Mouse (Mus musculus): Measurements from ENCODE around the gene Trip13. TPM values are rescaled to one million over a fixed set of nuclear protein-coding genes. Genes with fewer than 3 reads are reported as not detected.
A peak's percentile ranks its signal among the peaks of the same experiment; 100 is the strongest.

Gene Trip13
- total and polyA plus RNA-seq, 2 experiments from 2014 or later, result 2.5 to 9.5 TPM

DNA sequence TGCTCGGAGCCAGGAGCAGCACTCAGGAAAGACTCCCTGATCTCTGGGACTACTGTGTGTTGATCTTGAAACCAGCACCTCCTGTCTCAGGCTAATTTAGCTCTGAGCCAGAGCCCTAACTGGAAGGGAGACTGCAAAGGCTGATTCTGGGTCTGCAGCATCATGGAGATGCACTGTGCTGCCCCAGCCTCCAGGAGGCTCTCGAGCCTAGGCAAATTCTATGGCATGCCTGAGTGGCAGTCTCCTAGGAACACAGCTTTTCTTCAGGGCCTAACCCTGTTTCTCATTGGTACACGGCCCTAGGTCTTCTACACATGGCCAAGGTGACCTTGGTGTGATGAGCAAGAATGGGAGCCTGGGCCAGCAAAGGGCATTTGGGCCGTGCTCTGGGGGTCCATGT lies 23.6 kb upstream of the Trip13 start:
- DNase-seq (ENCODE audit: low spot score), result peak; percentile 19
- H3K4me2 ChIP-seq (ENCODE audit: low read depth, low read length, poor library complexity, severe bottlenecking), result no peak overlapping the region
- H3K36me3 ChIP-seq (ENCODE audit: insufficient read depth, low read length), result peaks cover 58% of the 10 kb centered on the region
- no peak overlapping the region for H3K27ac ChIP-seq (ENCODE audit: low read depth, low read length)
- H3K9ac ChIP-seq (replicated peaks; ENCODE audit: low read length, poor library complexity, severe bottlenecking), result no peak overlapping the region
- ATAC-seq (ENCODE audit: low FRiP score), result peak; percentile 60; the same call in 1 of the 2 replicates
- no peaks in the 10 kb centered on the region for H3K9me3 ChIP-seq (ENCODE audit: low read length)
- H3K4me1 ChIP-seq (ENCODE audit: insufficient read depth, low read length), result no peaks in the 10 kb centered on the region
- no peaks in the 10 kb centered on the region for H3K27me3 ChIP-seq (ENCODE audit: insufficient read depth, low read length)
- WGBS, result 84% methylated on average over 4 of the region's 4 CpGs
- peak; percentile 54 for TF ChIP-seq CTCF (IDR thresholded peaks at IDR 0.05)
- no peak overlapping the region for H3K4me3 ChIP-seq (ENCODE audit: low read depth, low read length)

DNA sequence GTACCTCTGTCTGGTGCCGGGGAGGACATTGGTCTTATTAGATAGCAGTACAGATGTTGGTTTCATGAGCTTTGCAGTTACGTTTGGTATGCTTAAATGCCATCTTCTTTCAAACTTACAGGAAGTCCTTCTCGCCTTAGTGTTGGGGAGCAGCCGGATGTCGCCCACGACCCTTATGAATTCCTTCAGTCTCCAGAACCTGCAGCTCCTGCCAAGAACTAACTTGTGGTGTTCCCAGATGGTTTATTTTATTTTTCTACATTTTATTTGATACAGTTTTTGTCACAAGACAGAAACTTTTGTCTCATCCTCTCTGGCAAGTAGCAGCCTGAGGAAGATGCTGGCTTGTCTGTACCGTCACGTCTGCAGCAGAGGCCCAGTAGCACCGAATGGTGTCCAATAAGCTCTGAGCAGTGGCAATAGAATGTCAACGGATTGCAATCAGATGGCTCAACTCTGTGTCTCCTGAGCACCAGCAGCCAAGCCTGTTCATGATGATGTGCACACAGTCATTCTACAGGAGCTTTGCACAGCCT lies 22.6 kb upstream of the Trip13 start:
- Histone ChIP-seq H3K27me3 (ENCODE audit: insufficient read depth, low read length) (no peaks in the 10 kb centered on the region), H3K27ac (ENCODE audit: low read depth, low read length) (no peak overlapping the region), H3K9me3 (ENCODE audit: low read length) (no peaks in the 10 kb centered on the region), H3K36me3 (ENCODE audit: insufficient read depth, low read length) (peaks cover 65% of the 10 kb centered on the region), H3K4me1 (ENCODE audit: insufficient read depth, low read length) (no peaks in the 10 kb centered on the region), H3K9ac (replicated peaks; ENCODE audit: low read length, poor library complexity, severe bottlenecking) (no peak overlapping the region), H3K4me3 (ENCODE audit: low read depth, low read length) (no peak overlapping the region), H3K4me2 (ENCODE audit: low read depth, low read length, poor library complexity, severe bottlenecking) (no peak overlapping the region)
- DNase-seq (ENCODE audit: low spot score) (no peak), ATAC-seq (ENCODE audit: low FRiP score) (no peak)
- TF ChIP-seq CTCF (IDR thresholded peaks at IDR 0.05), result no peak
- 95% methylated on average over 10 of the region's 10 CpGs for WGBS

DNA sequence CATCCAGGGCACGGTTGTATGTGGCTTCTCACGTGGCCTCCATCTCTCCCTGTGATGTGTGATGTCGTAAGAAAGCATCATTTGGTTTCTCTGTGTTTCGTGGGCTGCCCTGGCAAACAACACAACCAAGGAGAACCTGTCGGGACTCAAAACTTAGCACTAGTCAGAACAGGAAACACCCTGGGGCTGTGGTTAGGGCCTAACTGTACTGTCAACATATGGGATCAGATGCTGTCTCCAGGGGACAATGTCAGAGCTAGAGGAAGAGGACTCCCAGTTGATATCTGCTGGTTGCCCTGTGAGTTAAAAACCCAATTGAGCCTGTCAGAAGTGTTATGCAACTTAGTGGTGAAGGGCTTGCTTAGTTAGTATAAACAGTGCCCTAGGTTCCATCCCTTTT lies 17.9 kb upstream of the Trip13 start:
- no peak for TF ChIP-seq CTCF (IDR thresholded peaks at IDR 0.05)
- ATAC-seq (ENCODE audit: low FRiP score) (no peak), DNase-seq (ENCODE audit: low spot score) (no peak)
- 88% methylated on average over 5 of the region's 5 CpGs for WGBS
- Histone ChIP-seq H3K36me3 (ENCODE audit: insufficient read depth, low read length) (peaks cover 84% of the 10 kb centered on the region), H3K27ac (ENCODE audit: low read depth, low read length) (no peak overlapping the region), H3K4me2 (ENCODE audit: low read depth, low read length, poor library complexity, severe bottlenecking) (no peak overlapping the region), H3K4me1 (ENCODE audit: insufficient read depth, low read length) (no peaks in the 10 kb centered on the region), H3K9me3 (ENCODE audit: low read length) (no peaks in the 10 kb centered on the region), H3K4me3 (ENCODE audit: low read depth, low read length) (no peak overlapping the region), H3K9ac (replicated peaks; ENCODE audit: low read length, poor library complexity, severe bottlenecking) (no peak overlapping the region), H3K27me3 (ENCODE audit: insufficient read depth, low read length) (no peaks in the 10 kb centered on the region)

DNA sequence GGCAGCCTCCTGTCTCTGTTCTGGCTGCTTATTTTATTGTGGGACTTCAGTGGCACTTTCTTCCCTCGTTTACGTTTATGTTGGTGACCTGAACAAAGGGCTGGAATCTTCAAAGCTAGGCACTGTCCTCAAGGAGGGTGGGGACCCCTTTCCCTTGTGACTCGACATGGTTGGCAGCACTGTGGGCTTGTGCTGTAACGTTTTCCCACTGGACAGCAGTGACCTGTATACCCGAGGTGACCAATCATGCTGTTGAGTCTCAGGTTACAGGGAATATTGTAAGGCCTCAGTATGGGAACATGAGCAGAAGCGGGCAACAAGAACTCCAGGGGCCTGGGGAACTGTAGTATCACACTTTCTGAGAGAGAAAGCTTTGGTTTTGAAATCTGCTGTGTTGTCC lies 17.1 kb upstream of the Trip13 start:
- no peak for TF ChIP-seq CTCF (IDR thresholded peaks at IDR 0.05)
- Histone ChIP-seq H3K27ac (ENCODE audit: low read depth, low read length) (no peak overlapping the region), H3K27me3 (ENCODE audit: insufficient read depth, low read length) (no peaks in the 10 kb centered on the region), H3K9me3 (ENCODE audit: low read length) (no peaks in the 10 kb centered on the region), H3K4me2 (ENCODE audit: low read depth, low read length, poor library complexity, severe bottlenecking) (no peak overlapping the region), H3K9ac (replicated peaks; ENCODE audit: low read length, poor library complexity, severe bottlenecking) (no peak overlapping the region), H3K4me3 (ENCODE audit: low read depth, low read length) (no peak overlapping the region), H3K4me1 (ENCODE audit: insufficient read depth, low read length) (no peaks in the 10 kb centered on the region), H3K36me3 (ENCODE audit: insufficient read depth, low read length) (peaks cover 84% of the 10 kb centered on the region)
- DNase-seq (ENCODE audit: low spot score) (no peak), ATAC-seq (ENCODE audit: low FRiP score) (no peak)
- 81% methylated on average over 6 of the region's 6 CpGs for WGBS

DNA sequence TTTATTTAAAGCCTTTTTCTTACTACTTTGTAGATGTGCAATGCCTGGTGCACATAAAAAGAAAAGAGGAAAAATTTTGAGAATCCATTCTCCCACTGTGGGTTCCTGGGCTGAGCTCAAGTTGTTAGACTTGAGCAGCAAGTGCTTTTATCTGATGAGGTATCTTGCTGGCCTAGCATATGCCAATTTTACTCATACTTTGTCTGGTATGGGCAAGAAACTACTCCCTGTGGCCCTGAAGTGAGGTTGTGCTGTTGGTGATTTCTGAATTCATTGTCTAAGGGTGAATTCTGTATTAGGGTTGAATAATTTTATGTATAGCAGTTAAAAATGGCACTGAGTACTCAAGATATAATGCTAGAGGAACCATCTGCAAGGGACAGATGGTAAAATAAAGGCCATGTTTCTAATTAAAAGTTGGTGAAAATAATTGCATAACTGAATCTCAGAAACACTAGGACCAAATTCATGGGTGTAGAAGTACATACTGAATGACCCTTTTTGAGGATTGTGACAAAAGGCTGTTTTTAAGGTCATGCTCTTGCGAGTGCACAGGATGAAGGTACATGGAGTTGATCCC lies 16.1 kb upstream of the Trip13 start:
- no peak overlapping the region for H3K4me3 ChIP-seq (ENCODE audit: low read depth, low read length)
- H3K9me3 ChIP-seq (ENCODE audit: low read length), result no peaks in the 10 kb centered on the region
- WGBS, result 100% methylated on average over 1 of the region's 1 CpGs
- H3K4me1 ChIP-seq (ENCODE audit: insufficient read depth, low read length), result no peaks in the 10 kb centered on the region
- ATAC-seq (ENCODE audit: low FRiP score), result no peak
- DNase-seq (ENCODE audit: low spot score), result no peak
- H3K9ac ChIP-seq (replicated peaks; ENCODE audit: low read length, poor library complexity, severe bottlenecking), result no peak overlapping the region
- no peak overlapping the region for H3K4me2 ChIP-seq (ENCODE audit: low read depth, low read length, poor library complexity, severe bottlenecking)
- H3K36me3 ChIP-seq (ENCODE audit: insufficient read depth, low read length), result peaks cover 84% of the 10 kb centered on the region
- no peak overlapping the region for H3K27ac ChIP-seq (ENCODE audit: low read depth, low read length)
- no peak for TF ChIP-seq CTCF (IDR thresholded peaks at IDR 0.05)
- H3K27me3 ChIP-seq (ENCODE audit: insufficient read depth, low read length), result no peaks in the 10 kb centered on the region

DNA sequence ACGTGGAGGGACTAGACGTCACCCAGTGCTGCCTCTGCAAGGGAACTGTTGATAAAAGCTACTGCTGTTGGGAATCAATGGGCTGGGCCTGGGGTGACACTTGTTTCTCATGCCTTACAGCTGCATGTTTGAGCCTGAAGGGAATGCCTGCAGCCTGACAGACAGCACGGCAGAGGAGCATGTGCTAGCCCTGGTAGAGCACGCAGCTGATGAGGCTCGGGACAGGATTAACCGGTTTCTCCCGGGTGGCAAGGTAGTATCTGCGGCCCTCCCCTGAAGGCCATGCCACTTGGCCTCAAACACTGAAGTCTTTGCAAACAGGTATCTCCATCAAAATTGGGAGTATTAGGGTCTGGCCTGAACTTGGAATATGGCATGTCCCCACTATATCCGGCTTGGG lies 7.0 kb upstream of the Trip13 start:
- Histone ChIP-seq H3K27me3 (ENCODE audit: insufficient read depth, low read length) (no peaks in the 10 kb centered on the region), H3K9ac (replicated peaks; ENCODE audit: low read length, poor library complexity, severe bottlenecking) (no peak overlapping the region), H3K36me3 (ENCODE audit: insufficient read depth, low read length) (peaks cover 87% of the 10 kb centered on the region), H3K27ac (ENCODE audit: low read depth, low read length) (no peak overlapping the region), H3K9me3 (ENCODE audit: low read length) (no peaks in the 10 kb centered on the region), H3K4me1 (ENCODE audit: insufficient read depth, low read length) (no peaks in the 10 kb centered on the region), H3K4me2 (ENCODE audit: low read depth, low read length, poor library complexity, severe bottlenecking) (no peak overlapping the region), H3K4me3 (ENCODE audit: low read depth, low read length) (no peak overlapping the region)
- DNase-seq (ENCODE audit: low spot score), result no peak
- ATAC-seq (ENCODE audit: low FRiP score), result no peak
- WGBS, result 95% methylated on average over 9 of the region's 9 CpGs
- TF ChIP-seq CTCF (IDR thresholded peaks at IDR 0.05), result no peak

Data from midbrain, postnatal 0 days (tissue).